Mouse (Mus musculus) liver (tissue): Measurements from ENCODE around the gene Prpsap1.

ENCODE experiments used
- DNase-seq: peaks from one replicate; pipeline ENCODE4 v3.0.0-alpha.2; 2020; ENCODE audit warnings: mixed read lengths

Prpsap1 gene

DNA sequence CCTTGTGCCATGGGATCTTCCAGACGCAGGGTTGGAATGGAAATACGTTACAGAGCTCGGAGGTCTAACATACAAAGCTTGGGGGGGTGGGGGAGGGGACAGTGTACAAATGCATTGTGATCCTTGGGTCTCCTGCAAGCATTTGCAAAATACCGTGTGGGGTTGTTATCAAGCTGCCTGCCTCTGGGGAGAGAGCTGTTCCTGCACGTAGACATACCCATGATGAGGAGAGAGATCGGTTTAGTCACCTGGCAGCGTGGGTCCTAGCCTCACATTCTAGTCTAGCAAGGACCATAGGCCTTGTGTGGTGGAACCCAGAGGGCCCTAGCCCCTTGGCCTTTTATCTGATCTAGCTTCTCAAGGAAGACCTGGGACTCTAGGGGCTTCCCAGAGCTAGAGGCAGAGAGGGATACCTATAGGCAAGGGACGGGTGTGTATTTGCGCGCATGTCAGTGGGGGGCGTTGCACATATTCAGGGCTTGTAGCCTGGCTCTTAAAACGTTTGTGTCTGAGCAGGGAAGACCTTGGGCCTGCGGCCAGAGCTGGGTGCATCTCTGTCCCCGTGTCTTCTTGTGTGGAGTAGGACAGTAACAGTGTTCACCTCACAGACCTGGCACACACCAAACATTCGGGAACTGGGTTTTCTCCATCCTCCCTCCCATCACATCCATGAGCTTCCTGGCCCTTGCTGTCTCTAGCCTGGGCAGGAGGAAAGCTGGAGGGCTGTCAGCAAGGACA, 51.7 kb downstream of the Prpsap1 start:
- no peak for DNase-seq

DNA sequence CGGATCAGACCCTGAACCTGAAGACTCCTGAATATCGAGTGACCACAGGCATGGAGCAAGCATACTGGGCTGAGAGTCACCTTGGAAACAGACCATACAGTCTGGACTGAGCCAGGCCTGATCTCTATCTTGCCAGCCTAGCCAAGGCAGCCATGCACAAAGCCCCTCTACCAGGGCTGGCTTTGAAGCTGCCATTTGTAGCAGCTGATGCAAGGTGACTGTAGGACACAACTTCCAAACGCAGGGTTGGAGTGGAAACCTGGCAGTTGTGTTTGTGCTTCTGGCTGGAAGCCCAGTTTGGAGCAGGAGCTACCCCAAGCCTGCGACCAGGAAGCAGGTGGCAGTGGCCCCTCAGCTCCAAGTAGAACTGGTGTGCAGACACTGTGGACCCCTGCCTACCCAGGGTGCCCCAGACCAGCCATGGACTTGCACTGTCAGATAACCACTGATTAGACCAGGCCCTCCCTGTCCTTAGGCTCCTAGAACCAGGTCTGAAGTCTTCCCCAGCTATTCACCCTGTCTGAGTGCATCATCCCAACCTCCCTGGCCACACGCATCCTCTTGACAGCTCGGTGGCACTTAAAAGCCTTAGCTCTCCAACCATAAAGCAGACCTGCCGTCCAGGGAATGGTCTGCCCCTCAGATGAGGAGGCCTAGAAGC, 53.5 kb downstream of the Prpsap1 start:
- DNase-seq: no peak

- DNase-seq: no peak
Observed at GRCm38 (mm10) chr11:116439269-116440240, 54.4 kb downstream of the Prpsap1 start.

- DNase-seq: no peak
Observed at GRCm38 (mm10) chr11:116437541-116437940, 56.5 kb downstream of the Prpsap1 start.

- peak; percentile 60 for DNase-seq
Observed at GRCm38 (mm10) chr11:116436725-116437331, 57.2 kb downstream of the Prpsap1 start.

DNA sequence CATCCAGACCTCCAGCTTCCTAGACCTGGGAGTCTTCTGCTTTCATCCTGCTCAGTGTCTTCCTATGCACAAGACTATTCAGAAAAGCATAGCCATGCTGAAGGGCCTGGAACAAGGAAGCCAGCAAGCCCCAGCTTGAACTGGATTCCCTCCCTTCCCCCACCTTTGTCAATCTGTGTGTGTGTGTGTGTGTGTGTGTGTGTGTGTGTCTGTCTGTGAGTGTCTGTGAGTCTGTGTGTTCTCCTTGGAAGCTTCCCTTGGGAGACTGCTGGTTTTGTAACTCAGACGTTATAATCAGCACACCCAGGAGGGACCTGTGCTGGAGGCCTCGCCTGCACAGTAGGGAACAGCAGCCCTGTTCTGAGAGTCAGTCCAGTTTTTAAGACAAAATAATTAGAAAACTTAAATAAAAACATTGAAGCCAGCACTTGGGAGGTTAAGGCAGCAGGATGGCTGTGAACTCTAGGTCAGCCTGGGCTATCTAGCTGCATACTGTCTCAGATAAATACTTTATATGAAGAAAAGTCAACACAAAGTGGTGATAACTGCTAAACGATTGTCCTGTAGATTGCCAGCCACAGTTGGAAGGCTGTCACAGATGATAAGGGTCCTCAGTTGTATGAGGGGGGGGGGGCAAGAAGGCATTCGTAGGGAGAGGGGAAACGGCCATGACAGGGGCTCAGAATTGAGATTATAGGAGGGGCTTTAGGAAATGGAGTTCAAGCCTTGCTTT, 57.8 kb downstream of the Prpsap1 start:
- no peak for DNase-seq

- DNase-seq: peak; percentile 43
Observed at GRCm38 (mm10) chr11:116434967-116435752, 58.8 kb downstream of the Prpsap1 start.

DNA sequence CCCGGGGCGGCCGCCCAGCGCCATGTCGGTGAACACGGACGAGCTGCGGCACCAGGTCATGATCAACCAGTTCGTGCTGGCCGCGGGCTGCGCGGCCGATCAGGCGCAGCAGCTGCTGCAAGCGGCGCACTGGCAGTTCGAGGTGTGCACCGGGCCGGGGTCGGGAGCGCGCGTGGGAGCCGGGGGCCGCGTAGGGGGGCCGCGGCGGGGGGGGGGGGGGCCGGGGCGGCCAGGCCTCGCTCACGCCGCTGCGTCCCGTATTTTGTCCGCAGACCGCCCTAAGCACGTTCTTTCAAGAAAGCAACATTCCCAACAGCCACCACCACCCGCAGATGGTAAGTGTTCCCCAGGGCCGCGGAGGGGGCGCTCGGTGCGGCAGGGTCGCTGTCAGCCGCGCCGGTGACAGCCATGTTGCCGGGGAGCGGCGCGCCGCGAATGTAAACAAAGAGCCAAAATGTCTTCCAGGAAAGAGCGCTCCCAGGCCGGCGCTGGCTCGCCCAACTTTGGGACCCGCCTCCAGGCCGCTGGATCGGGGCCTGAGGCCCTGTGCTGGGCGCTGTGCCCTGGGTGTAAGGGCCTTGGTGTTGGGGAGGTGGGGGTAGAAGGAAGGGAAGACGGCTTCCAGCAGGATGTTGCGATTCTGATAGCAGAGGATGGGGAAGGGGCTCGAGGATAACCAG, 59.6 kb downstream of the Prpsap1 start:
- DNase-seq: peak; percentile 79

DNA sequence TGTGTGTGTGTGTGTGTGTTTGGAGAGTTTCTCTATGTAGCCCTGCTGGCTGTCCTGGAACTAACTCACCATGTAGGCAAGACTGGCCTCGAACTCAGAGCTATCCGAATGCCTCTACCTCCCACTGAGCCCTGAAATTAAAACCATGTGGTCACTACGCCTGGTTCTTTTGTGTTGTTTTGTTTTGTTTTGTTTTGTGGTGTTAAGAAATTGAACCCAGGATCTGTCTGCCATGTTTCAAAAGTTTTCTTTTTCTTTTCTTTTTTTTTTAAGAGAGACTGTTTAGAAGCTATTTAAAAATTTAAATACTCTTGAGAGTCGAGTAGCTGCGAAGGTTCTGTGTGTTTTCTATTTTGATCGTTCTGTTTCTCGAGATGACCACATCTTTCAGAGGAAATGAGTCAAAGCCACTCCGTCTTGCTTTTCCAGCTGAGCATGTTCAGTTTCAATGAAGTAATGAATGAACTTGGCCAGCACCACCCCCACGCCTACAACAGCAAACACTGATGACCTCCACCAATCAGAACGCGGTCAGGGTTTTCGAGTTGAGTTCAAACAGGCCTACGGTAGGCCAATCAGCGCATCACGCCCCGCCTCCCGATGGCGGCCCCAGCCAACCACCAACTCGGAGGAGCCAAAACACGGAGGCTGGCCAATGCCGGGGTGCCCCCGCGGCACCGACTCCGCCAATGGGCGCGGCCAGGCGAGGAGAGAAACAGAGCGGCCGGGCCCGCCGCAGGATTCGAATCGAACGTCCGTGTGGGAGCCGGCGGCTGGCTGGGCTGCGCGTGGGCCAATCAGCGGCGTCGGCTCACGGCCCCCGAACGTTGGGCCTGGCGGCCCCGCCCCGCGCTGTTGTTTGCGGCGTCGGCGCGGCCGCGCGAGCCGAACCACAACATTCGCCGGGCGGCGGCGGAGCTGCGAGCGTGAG, 60.4 kb downstream of the Prpsap1 start, which contains the start of gene Ubald2:
Gene Ubald2 (plus strand): TSS at position 739 of the 931 bp plus-strand sequence.
- peak; percentile 99 for DNase-seq

DNA sequence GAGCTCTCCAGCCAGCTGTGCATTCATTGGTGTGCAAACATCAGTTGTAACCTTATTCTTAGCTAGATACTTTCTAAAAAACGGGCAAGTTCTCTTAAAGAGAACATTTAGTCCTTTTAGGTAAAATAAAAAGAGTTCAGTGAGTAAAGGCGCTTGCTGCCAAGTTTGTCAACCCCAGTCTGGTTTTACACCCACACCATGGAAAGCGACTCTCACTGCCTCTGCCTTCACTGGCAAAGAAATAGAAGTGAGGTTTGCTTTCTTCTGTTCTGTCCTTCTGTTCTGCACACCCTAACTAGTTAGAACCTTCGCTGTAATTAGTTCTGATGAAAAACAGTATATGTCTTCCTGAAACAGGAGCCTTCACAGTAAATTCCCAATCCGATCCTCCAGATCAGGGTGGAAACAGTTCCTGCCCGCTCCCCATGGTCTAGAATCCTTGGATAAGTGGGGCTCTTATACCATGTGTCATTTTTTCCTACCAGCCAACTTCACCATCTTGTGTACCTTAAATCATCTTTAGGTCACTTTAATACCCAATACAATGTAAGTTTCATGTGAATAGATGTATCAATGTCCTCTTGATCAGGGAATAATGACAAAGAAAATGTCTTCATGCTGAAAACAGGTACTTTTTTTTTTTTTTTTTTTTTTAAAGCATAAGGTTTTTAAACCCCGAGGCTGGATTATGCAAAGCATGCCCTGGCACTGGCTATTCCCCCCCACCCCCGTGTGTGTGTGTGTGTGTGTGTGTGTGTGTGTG, 61.2 kb downstream of the Prpsap1 start:
- DNase-seq: no peak

DNA sequence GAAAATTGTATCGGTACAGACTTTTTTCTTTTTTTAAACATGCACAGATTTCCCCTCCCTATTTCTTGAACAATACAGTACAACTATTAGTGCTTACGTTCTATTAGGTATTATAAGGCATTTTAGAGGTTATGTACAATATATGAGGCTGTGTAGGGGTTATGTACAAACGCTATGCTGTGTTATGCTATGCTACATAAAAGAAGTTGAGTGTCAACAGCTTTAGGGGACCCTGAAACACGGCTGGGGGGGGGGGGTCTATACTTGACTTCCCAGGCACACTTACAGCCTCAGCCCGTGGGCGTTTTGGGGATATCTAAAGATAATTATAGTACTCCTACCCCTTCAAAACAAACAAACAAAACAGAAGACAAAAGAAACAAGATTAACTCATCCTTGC, 61.9 kb downstream of the Prpsap1 start:
- no peak for DNase-seq

- no peak for DNase-seq
Observed at GRCm38 (mm10) chr11:116431428-116432077, 62.4 kb downstream of the Prpsap1 start.

DNA sequence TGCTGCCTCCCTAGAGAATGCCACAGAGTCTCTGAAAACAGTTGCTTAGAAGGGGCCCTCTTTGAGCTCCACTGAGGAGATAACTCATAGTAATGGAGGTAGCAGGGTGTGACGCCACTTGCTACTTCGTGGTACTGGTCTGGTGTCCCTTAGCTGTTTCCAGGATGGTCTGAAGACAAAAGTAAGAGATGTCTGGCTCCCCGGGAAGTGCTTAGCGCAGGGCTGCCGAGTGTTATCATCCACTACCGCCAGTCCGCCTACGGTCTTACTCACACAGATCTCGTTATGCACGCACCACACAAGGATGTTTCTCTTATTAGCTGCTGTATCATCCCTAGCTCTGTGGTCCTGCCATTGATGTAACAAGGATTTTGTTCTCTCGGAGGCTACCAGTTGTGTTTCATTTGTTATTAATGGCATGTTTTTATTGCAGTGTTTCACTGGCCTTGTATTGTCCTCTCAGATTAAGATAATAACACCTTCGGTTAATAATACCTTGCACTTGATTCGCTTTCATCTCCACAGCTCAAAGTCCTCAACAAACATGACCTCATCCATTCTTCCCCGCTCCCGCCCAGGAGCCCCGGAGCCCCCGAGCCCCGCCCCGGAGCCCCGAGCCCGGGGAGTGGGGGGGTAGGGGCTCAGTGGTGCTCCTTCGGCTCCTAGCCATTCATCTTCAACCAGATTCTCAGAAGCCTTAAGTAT, 63.1 kb downstream of the Prpsap1 start:
- DNase-seq: peak; percentile 60

DNA sequence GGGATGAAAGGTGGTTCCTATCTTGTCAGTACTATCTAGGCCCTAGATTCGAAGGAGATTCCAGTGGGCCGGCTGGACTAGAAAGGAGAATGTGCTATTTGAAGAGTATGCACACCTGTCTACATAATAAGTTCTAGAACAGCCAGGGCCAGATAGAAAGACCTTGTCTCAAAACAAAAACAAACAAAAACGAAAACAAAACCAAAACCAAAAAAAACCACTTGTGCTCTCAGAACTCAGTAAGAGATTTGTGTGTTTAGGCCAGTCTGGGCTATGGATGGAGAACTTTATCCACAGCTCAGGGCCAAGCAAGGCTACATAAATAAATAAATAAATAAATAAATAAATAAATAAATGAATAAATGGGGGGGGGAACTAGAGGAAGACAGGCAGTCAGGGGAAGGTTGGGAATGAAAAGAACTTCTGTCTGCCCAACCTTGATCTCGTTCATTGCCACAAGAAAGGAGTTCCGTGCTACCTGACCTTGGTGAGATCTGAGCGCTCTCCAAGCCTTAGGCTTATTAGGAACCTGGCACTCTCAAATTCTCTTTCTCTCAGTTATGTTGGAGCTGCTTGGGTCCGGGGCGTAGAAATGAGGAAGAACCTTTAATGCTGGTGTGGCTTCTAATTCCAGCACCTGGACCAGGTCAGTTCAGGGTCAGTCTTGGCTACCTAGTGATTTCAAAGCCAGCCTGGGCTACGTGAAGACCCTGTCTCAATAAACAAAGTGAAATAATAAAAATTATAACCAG, 64.0 kb downstream of the Prpsap1 start:
- no peak for DNase-seq

DNA sequence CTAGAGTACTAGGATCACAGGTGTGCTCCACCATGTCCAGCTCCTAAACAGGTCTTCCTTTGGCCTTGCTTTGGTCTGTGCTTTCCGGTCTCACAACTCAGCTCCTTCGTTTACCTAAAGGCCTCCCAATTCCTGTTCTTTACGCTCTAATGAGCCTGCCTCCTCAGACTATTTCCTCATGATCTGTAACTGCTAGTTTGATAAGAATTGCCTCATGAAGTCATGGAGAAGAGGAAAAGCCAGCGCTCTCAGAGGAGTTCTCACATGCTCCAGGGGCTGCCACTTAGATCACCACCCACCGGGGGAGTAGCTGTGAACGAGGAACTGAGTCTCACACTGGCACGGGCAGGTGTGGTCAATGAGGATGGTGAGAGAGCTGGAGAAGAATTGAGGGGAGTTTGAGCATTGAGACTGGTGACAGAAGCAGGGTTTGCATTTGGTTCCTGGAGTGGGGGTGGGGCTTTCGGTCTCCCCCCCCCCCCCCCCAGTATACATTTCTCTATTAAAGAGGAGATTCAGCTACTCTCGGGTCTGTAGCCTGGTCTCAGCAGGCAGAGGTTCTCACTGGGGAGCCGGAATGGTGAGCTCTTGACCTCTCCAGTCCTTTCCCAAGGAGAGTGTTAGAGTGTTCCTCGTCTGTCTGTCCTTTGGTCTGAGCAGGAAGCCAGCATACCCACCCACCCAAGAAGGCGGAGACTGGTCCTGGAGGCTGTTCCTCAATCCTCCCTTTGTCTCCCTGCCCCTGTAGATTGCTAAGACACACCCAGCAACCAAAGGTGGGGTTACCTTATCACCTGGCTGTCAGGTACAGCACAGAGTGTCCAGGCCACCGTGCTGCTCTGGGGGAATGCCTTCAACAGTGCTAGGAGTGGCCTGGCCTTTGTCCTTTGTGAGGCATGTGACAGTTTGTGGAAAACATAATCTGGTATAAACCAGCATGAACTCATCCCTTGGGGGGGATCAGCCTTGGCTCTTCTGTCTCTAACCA, 64.8 kb downstream of the Prpsap1 start:
- DNase-seq: peak; percentile 60
